In genomic region chr13:34313033-34313491, GRCm38 (mm10) we compare ENCODE assay signal across 13 mouse cellular contexts. TPM values are rescaled to one million over a fixed set of nuclear protein-coding genes. Genes with fewer than 3 reads are reported as not detected.
DNase-seq lines count a peak whose midpoint lies in the region; ATAC-seq and TF ChIP-seq lines count a peak whose summit lies in the region.
"Had no signal": no experiment of that assay in that cellular context is flagged by ENCODE, and none has a peak within 500 bp of the region (broad histone marks: within the 10 kb centered on the region; RNA-seq: fewer than 3 reads in every experiment).

No protein-coding gene starts in this region.

- TF ChIP-seq EP300 in liver, embryonic 14.5 days (IDR thresholded peaks at IDR 0.05; ENCODE audit: low read depth): no peak

- no peak; the same call in 1 of the 2 replicates for ATAC-seq in embryonic facial prominence, embryonic 14.5 days (ENCODE audit: low read depth)
- peak; percentile 62 for ATAC-seq in forebrain, embryonic 13.5 days
- no peak for ATAC-seq in liver, embryonic 14.5 days (ENCODE audit: insufficient read depth)
- ATAC-seq: Patski had no signal

- H3K36me3 ChIP-seq in embryonic facial prominence, embryonic 14.5 days (ENCODE audit: control insufficient read depth, insufficient read depth, low read length): no peaks in the 10 kb centered on the region
- no peaks in the 10 kb centered on the region for H3K36me3 ChIP-seq in embryonic facial prominence, embryonic 10.5 days (replicated peaks)
- H3K36me3 ChIP-seq in liver, adult 2 months (ENCODE audit: control insufficient read depth, insufficient read depth, low read length): no peaks in the 10 kb centered on the region; the same call in 1 of the 2 replicates
- H3K36me3 ChIP-seq in forebrain, embryonic 13.5 days (ENCODE audit: poor library complexity, severe bottlenecking): 0 out of 2 replicates have a peak, but pooled peaks cover 13% of the 10 kb centered on the region
- H3K36me3 ChIP-seq in liver, embryonic 14.5 days (replicated peaks; ENCODE audit: control insufficient read depth, insufficient read depth, low read depth): peaks cover 10% of the 10 kb centered on the region
- H3K36me3 ChIP-seq: hindbrain, embryonic 12.5 days; stomach, embryonic 15.5 days had no signal

- no peak overlapping the region for H3K9ac ChIP-seq in embryonic facial prominence, embryonic 14.5 days (ENCODE audit: low read depth, low read length)
- H3K9ac ChIP-seq in liver, adult 2 months (ENCODE audit: low read depth, low read length): no peak overlapping the region
- H3K9ac ChIP-seq in forebrain, embryonic 13.5 days: no peak overlapping the region
- peak overlapping the region; percentile 57 for H3K9ac ChIP-seq in liver, embryonic 14.5 days (replicated peaks)
- H3K9ac ChIP-seq: hindbrain, embryonic 12.5 days; stomach, embryonic 15.5 days had no signal

- peaks cover 24% of the 10 kb centered on the region; the same call in 1 of the 2 replicates for H3K79me2 ChIP-seq in liver, adult 2 months (ENCODE audit: control insufficient read depth, insufficient read depth, low read length)

- H3K27me3 ChIP-seq in embryonic facial prominence, embryonic 14.5 days (replicated peaks; ENCODE audit: control insufficient read depth, insufficient read depth, low read length): no peaks in the 10 kb centered on the region
- H3K27me3 ChIP-seq in embryonic facial prominence, embryonic 10.5 days (replicated peaks; ENCODE audit: low read depth, poor library complexity, severe bottlenecking): no peaks in the 10 kb centered on the region
- H3K27me3 ChIP-seq in liver, adult 2 months (ENCODE audit: control insufficient read depth, insufficient read depth, low read length): no peaks in the 10 kb centered on the region
- H3K27me3 ChIP-seq in forebrain, embryonic 13.5 days: no peaks in the 10 kb centered on the region
- no peaks in the 10 kb centered on the region for H3K27me3 ChIP-seq in liver, embryonic 14.5 days (ENCODE audit: control insufficient read depth, insufficient read depth, low read length)
- H3K27me3 ChIP-seq: hindbrain, embryonic 12.5 days; Patski; stomach, embryonic 15.5 days had no signal

- peak; percentile 42 for DNase-seq in embryonic facial prominence, embryonic 14.5 days (ENCODE audit: low spot score)
- DNase-seq in embryonic facial prominence, embryonic 10.5 days (ENCODE audit: low spot score): no peak
- DNase-seq in liver, adult 2 months (ENCODE audit: extremely low read depth, low read depth, low spot score): peak; percentile 84
- no peak for DNase-seq in liver
- no peak for DNase-seq in liver, embryonic 14.5 days (ENCODE audit: low read depth in 3 of 3, low spot score in 3 of 3)
- no peak for DNase-seq in kidney, adult 18-20 months
- DNase-seq in thymus, postnatal 14 days: no peak
- DNase-seq: kidney, adult 8-10 months had no signal

- no peaks in the 10 kb centered on the region for H3K4me1 ChIP-seq in embryonic facial prominence, embryonic 14.5 days (ENCODE audit: control insufficient read depth, insufficient read depth, low read length)
- peaks cover 6% of the 10 kb centered on the region; the same call in 1 of the 2 replicates for H3K4me1 ChIP-seq in embryonic facial prominence, embryonic 10.5 days
- H3K4me1 ChIP-seq in liver, adult 2 months (ENCODE audit: control insufficient read depth, insufficient read depth, low read length): peaks cover 14% of the 10 kb centered on the region
- H3K4me1 ChIP-seq in forebrain, embryonic 13.5 days: peaks cover 23% of the 10 kb centered on the region
- peaks cover 64 to 71% of the 10 kb centered on the region in 2 experiments for H3K4me1 ChIP-seq in liver, embryonic 14.5 days (replicated peaks; ENCODE audit: control insufficient read depth in 2 of 2, insufficient read depth in 2 of 2, low read length in 1 of 2)
- H3K4me1 ChIP-seq: stomach, embryonic 15.5 days had no signal

- TF ChIP-seq CTCF in liver, adult 2 months (IDR thresholded peaks at IDR 0.05; ENCODE audit: low read depth, low read length): no peak
- no peak for TF ChIP-seq CTCF in liver, embryonic 14.5 days (IDR thresholded peaks at IDR 0.05; ENCODE audit: low read depth)

- no peak overlapping the region for H3K27ac ChIP-seq in embryonic facial prominence, embryonic 14.5 days (replicated peaks; ENCODE audit: low read depth, low read length)
- H3K27ac ChIP-seq in embryonic facial prominence, embryonic 10.5 days (replicated peaks): no peak overlapping the region
- H3K27ac ChIP-seq in liver, adult 2 months (replicated peaks; ENCODE audit: insufficient read depth, low read depth, low read length): no peak overlapping the region
- peak overlapping the region; percentile 66 for H3K27ac ChIP-seq in forebrain, embryonic 13.5 days
- peak overlapping the region; percentile 88 for H3K27ac ChIP-seq in liver, embryonic 14.5 days
- H3K27ac ChIP-seq: hindbrain, embryonic 12.5 days; stomach, embryonic 15.5 days had no signal

- H3K4me2 ChIP-seq in embryonic facial prominence, embryonic 14.5 days (ENCODE audit: low read depth, low read length): no peak overlapping the region
- H3K4me2 ChIP-seq in forebrain, embryonic 13.5 days: no peak overlapping the region
- peak overlapping the region; percentile 55 for H3K4me2 ChIP-seq in liver, embryonic 14.5 days (ENCODE audit: low read depth)
- H3K4me2 ChIP-seq: hindbrain, embryonic 12.5 days; stomach, embryonic 15.5 days had no signal

- H3K4me3 ChIP-seq in embryonic facial prominence, embryonic 14.5 days (ENCODE audit: low read depth, low read length): no peak overlapping the region
- H3K4me3 ChIP-seq in embryonic facial prominence, embryonic 10.5 days: no peak overlapping the region
- H3K4me3 ChIP-seq in liver, adult 2 months (ENCODE audit: insufficient read depth, low read depth, low read length): no peak overlapping the region
- no peak overlapping the region for H3K4me3 ChIP-seq in forebrain, embryonic 13.5 days
- H3K4me3 ChIP-seq in liver, embryonic 14.5 days (ENCODE audit: insufficient read depth in 1 of 2, low read depth in 2 of 2, low read length in 2 of 2): no peak overlapping the region
- H3K4me3 ChIP-seq: hindbrain, embryonic 12.5 days; myocyte; stomach, embryonic 15.5 days had no signal

- TF ChIP-seq POLR2A in liver, adult 2 months (IDR thresholded peaks at IDR 0.05; ENCODE audit: extremely low read depth, insufficient read depth, low read length): no peak

- no peaks in the 10 kb centered on the region for H3K9me3 ChIP-seq in embryonic facial prominence, embryonic 14.5 days (ENCODE audit: control insufficient read depth, low read length)
- H3K9me3 ChIP-seq in embryonic facial prominence, embryonic 10.5 days: no peaks in the 10 kb centered on the region
- H3K9me3 ChIP-seq in forebrain, embryonic 13.5 days (replicated peaks): no peaks in the 10 kb centered on the region
- no peaks in the 10 kb centered on the region for H3K9me3 ChIP-seq in liver, embryonic 14.5 days (ENCODE audit: control insufficient read depth, low read length)
- H3K9me3 ChIP-seq: hindbrain, embryonic 12.5 days; stomach, embryonic 15.5 days had no signal

- 64% methylated on average over 4 of the region's 4 CpGs for WGBS in embryonic facial prominence, embryonic 14.5 days
- WGBS in embryonic facial prominence, embryonic 10.5 days: 80% methylated on average over 4 of the region's 4 CpGs
- 49% methylated on average over 4 of the region's 4 CpGs for WGBS in liver, adult 2 months
- WGBS in forebrain, embryonic 13.5 days: 25% methylated on average over 4 of the region's 4 CpGs
- WGBS in liver, embryonic 14.5 days (ENCODE audit: insufficient replicate concordance): 47% methylated on average over 4 of the region's 4 CpGs

RNA-seq across cellular contexts. Expression of gene Slc22a23, which starts 31.9 kb away (rescaled TPM):
- 6.0 and 7.4 TPM in 2 replicates for polyA plus RNA-seq in embryonic facial prominence, embryonic 14.5 days (2014; fragmentation: Nextera tagmentation; extraction: Ambion mirVana)
- polyA plus RNA-seq in embryonic facial prominence, embryonic 10.5 days (2016; fragmentation: Nextera tagmentation; extraction: Ambion mirVana): 2.9 and 3.1 TPM in 2 replicates
- 31.6 and 43.8 TPM in 2 replicates for total RNA-seq in liver, adult 2 months (2014; rRNA removed)
- polyA plus RNA-seq in liver, adult 2 months (2012; rRNA removed): 50.6 and 53.2 TPM in 2 replicates
- polyA plus RNA-seq in forebrain, embryonic 13.5 days (2015; fragmentation: Nextera tagmentation; extraction: Ambion mirVana): 10.2 and 11.7 TPM in 2 replicates
- polyA plus RNA-seq in liver, embryonic 14.5 days (2012; rRNA removed): 21.4 and 24.4 TPM in 2 replicates
- polyA plus RNA-seq in liver, embryonic 14.5 days (2014; fragmentation: Nextera tagmentation; extraction: Ambion mirVana): 9.3 and 11.9 TPM in 2 replicates

Comparison
In these comparisons a context has a peak if more than half of its experiments do, and no peak if none do; other contexts are left out.
1. DNase-seq: peak in embryonic facial prominence, embryonic 14.5 days (single experiment) and liver, adult 2 months (single experiment); none in embryonic facial prominence, embryonic 10.5 days (single experiment), liver (single experiment), liver, embryonic 14.5 days (0 of 3), kidney, adult 18-20 months (single experiment) and thymus, postnatal 14 days (single experiment).
2. H3K27ac ChIP-seq: peak in forebrain, embryonic 13.5 days (single experiment) and liver, embryonic 14.5 days (single experiment); none in embryonic facial prominence, embryonic 14.5 days (single experiment), embryonic facial prominence, embryonic 10.5 days (single experiment) and liver, adult 2 months (single experiment).